Mouse (Mus musculus) liver, embryonic 14.5 days (tissue): Measurements from ENCODE around the gene Pfdn6. TPM values are rescaled to one million over a fixed set of nuclear protein-coding genes. Genes with fewer than 3 reads are reported as not detected.
"Not testable (repeated sequence)": the region's sequence is repeated elsewhere in the genome, so short reads cannot be mapped to it uniquely, and the experiment has no call there.

ENCODE experiments used
- ATAC-seq: fragments of 200-750 bp; cut with Nextera tagmentation; 2 replicates; pipeline ENCODE4 v1.8.0; 2017; ENCODE audit warnings: moderate number of reproducible peaks, mild to moderate bottlenecking, moderate library complexity; ENCODE audit not compliant: insufficient read depth
- DNase-seq, 3 experiments: peaks; one replicate each; pipeline ENCODE4 v3.0.0-alpha.2; 2012 to 2013; ENCODE audit warnings: low read depth in 3 of 3, low spot score in 3 of 3
- H3K27ac ChIP-seq: fragments of 300-500 bp; sonication (generic); 2 replicates; pipeline ENCODE4 v1.5.1; 2014; ENCODE audit warnings: moderate library complexity, mild to moderate bottlenecking, control low read depth, inconsistent platforms
- H3K27me3 ChIP-seq: fragments of 300-500 bp; sonication (generic); 2 replicates; pipeline ENCODE4 v1.6.1; 2014; ENCODE audit warnings: mild to moderate bottlenecking, low read length, moderate library complexity; ENCODE audit not compliant: control insufficient read depth, insufficient read depth
- H3K36me3 ChIP-seq: fragments of 300-500 bp; sonication (generic); replicated peaks from 2 replicates; pipeline ENCODE4 v1.6.1; 2014; ENCODE audit warnings: low read depth; ENCODE audit not compliant: control insufficient read depth, insufficient read depth
- H3K4me1 ChIP-seq, 2 experiments: fragments of 200-500 bp in 1 of 2; fragments of 300-500 bp in 1 of 2; sonication (generic) in 1 of 2; replicated peaks; 2 replicates each; pipeline ENCODE4 v1.6.1; 2012 to 2014; ENCODE audit warnings: antibody characterized with exemption in 1 of 2, inconsistent platforms in 1 of 2, low read length in 1 of 2; ENCODE audit not compliant: control insufficient read depth in 2 of 2, insufficient read depth in 2 of 2
- H3K4me2 ChIP-seq: fragments of 300-500 bp; sonication (generic); 2 replicates; pipeline ENCODE4 v1.6.1; 2014; ENCODE audit warnings: low read depth, mild to moderate bottlenecking, control low read depth, moderate library complexity
- H3K4me3 ChIP-seq, 2 experiments: fragments of 200-500 bp in 1 of 2; fragments of 300-500 bp in 1 of 2; sonication (generic) in 1 of 2; 2 replicates each; pipeline ENCODE4 v1.5.1; 2012 to 2014; ENCODE audit warnings: low read depth in 2 of 2, low read length in 2 of 2, mild to moderate bottlenecking in 2 of 2, control low read depth in 1 of 2, inconsistent platforms in 1 of 2, moderate library complexity in 1 of 2; ENCODE audit not compliant: insufficient read depth in 1 of 2
- H3K9ac ChIP-seq: fragments of 300-500 bp; sonication (generic); replicated peaks from 2 replicates; pipeline ENCODE4 v1.6.1; 2014; ENCODE audit warnings: mild to moderate bottlenecking, control low read depth, moderate library complexity
- H3K9me3 ChIP-seq: fragments of 300-500 bp; sonication (generic); 2 replicates; pipeline ENCODE4 v1.6.1; 2016; ENCODE audit warnings: low read length, mixed read lengths; ENCODE audit not compliant: control insufficient read depth
- CTCF ChIP-seq: IDR thresholded peaks from 2 replicates; pipeline ENCODE4 v1.5.1; 2016; ENCODE audit warnings: antibody characterized with exemption, low read depth, control low read depth
- EP300 ChIP-seq: IDR thresholded peaks from 2 replicates; pipeline ENCODE4 v1.6.1; 2016; ENCODE audit warnings: antibody characterized with exemption, low read depth
- WGBS: fragments of 180-500 bp; shearing (Covaris S2); extraction: QIAGEN DNeasy Blood & Tissue Kit; methylation state at CpG from one replicate; pipeline ENCODE4 v1.1.7; 2014; ENCODE audit not compliant: insufficient replicate concordance; 5-methylcytosine and 5-hydroxymethylcytosine counted together
- polyA plus RNA-seq, 2 experiments: library from polyadenylated mRNA; depleted of rRNA in 1 of 2; stranded (reverse) in 1 of 2; unstranded in 1 of 2; fragments of >200 nt; fragmentation: Nextera tagmentation in 1 of 2; extraction: Ambion mirVana in 1 of 2; gene quantifications; 2 replicates each; pipeline versions ENCODE4 v1.2.1 to v1.2.3; 2012 to 2014

Gene Pfdn6
- polyA plus RNA-seq (2012; rRNA removed) (36.8 and 62.4 TPM in 2 replicates), polyA plus RNA-seq (2014; fragmentation: Nextera tagmentation; extraction: Ambion mirVana) (103 TPM in 2 replicates)

DNA sequence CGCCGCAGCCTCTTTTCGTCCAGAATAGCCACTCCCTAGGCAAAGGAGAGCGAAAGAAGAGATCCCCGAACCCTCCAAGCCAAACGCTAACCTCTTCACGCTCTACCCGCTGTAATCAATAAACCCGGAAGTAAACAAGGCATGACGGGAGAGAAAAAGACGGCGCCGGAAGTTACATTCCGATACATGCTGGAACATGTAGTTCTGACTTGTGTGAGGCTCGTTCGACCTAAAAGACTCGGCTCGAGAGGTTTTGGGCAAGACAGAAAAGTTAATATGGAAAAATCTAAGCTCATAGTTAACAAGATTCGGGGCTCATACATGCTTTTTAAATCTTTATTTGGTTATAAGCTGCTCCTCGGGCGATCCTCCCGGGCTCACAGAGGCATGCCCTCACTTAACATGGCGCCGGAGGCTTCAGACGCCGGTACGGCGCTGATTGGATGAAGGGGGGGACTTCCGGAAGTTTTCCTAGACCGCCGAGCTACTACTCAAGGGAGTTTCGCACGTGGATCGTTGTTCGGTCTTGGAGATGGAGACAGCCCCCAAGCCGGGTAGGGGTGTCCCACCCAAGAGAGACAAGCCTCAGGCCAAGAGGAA is at the start of gene Pfdn6, which contains the start of gene Wdr46:
Gene Pfdn6, minus strand, starts transcription at position 138 of the 600 bp plus-strand sequence.
Gene Wdr46, plus strand, starts transcription at position 455 of the 600 bp plus-strand sequence.
- under 1% methylated on average over 36 of the region's 36 CpGs for WGBS

DNA sequence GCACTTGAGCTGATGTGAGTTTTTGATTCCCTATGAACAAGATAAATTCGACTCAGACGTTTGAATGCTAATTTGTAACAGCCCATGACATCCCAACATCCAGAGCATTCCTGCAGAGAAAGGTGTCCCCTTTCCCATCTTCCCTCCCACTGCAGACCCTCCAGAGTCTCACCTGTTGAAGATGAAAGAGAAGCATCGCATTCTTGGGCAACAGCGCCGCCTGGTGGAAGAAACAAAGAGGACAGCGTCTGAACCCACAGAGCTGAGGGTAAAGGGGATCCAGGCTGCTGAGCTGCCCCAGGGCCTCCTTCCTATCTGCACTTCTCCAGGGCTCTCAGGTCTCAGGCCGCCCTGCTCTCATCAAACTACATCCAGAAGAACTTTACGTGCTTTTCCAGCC is 42.0 kb upstream of the Pfdn6 start:
- H3K36me3 ChIP-seq, DNase-seq, H3K9me3 ChIP-seq, H3K4me3 ChIP-seq, H3K27ac ChIP-seq, H3K9ac ChIP-seq, ATAC-seq: not testable (repeated sequence)
- Histone ChIP-seq H3K4me1 (peaks cover 0 to 21% of the 10 kb centered on the region in 2 experiments; a peak in 2 of 4 replicates), H3K4me2 (peak overlapping the region; percentile 64), H3K27me3 (peaks cover 15% of the 10 kb centered on the region; the same call in 1 of the 2 replicates)
- WGBS: 4% methylated on average over 8 of the region's 8 CpGs
- peak; percentile 95 for TF ChIP-seq CTCF

More for the DNA sequence above, at the start of gene Pfdn6, which contains the start of gene Wdr46:
- H3K4me3 ChIP-seq: peak within 1 kb of the TSS; percentile 97 to 99
- peak; percentile 90 for ATAC-seq
- H3K27me3 ChIP-seq: no peaks in the 10 kb centered on the region
- peak within 1 kb of the TSS; percentile 91 for H3K9ac ChIP-seq
- peak; percentile 86 to 92 (median 89) for DNase-seq
- H3K36me3 ChIP-seq: no peaks in the 10 kb centered on the region; the same call in none of the 2 replicates
- no peaks in the 10 kb centered on the region for H3K9me3 ChIP-seq
- TF ChIP-seq EP300 (no peak), CTCF (no peak)
- peaks cover 5 to 12% of the 10 kb centered on the region in 2 experiments; a peak in 3 of 4 replicates for H3K4me1 ChIP-seq
- peak within 1 kb of the TSS; percentile 67 for H3K27ac ChIP-seq
- H3K4me2 ChIP-seq: peak within 1 kb of the TSS; percentile 77

DNA sequence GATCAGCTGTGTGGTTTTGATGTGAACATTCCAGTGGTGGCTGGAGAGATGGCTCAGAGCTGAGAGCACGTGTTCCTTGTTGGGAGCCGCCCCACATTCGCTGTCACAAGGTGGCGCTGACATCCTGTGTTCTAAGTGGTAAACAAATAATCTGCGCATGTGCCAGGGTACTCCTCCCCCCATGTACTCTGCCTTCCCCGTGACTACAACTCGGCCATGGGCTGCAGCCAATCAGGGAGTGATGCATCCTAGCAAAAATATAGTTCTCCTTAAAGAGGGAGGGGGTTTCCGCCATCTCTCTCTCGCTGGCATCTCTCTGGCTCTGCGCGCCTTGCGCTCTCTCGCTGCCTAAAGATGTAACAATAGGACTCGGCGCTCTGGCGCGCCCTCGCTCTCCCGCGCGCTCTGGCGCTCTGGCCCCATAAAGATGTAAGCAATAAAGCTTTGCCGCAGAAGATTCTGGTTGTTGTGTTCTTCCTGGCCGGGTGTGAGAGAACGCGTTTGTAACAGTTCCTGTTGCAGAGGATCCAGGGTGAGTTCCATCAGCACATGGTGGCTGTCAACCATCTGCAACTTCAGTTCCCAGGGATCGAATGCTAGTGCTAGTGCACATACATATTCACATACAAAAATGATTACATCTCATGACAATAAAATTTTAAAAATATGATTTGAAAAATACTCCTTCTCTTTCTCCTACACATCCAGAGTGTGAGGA is 41.2 kb upstream of the Pfdn6 start:
- Histone ChIP-seq H3K27me3 (peaks cover 15% of the 10 kb centered on the region; the same call in 1 of the 2 replicates), H3K4me2 (peak overlapping the region; percentile 64), H3K4me3 (peak overlapping the region; percentile 52 to 73), H3K9ac (peak overlapping the region; percentile 41), H3K4me1 (peaks cover 0 to 21% of the 10 kb centered on the region in 2 experiments; a peak in 2 of 4 replicates)
- 1% methylated on average over 27 of the region's 27 CpGs for WGBS
- not testable (repeated sequence) for H3K9me3 ChIP-seq, H3K27ac ChIP-seq, H3K36me3 ChIP-seq
- ATAC-seq (peak; percentile 76), DNase-seq (peak; percentile 79 to 83 (median 80))
- peak; percentile 81 for TF ChIP-seq CTCF

DNA sequence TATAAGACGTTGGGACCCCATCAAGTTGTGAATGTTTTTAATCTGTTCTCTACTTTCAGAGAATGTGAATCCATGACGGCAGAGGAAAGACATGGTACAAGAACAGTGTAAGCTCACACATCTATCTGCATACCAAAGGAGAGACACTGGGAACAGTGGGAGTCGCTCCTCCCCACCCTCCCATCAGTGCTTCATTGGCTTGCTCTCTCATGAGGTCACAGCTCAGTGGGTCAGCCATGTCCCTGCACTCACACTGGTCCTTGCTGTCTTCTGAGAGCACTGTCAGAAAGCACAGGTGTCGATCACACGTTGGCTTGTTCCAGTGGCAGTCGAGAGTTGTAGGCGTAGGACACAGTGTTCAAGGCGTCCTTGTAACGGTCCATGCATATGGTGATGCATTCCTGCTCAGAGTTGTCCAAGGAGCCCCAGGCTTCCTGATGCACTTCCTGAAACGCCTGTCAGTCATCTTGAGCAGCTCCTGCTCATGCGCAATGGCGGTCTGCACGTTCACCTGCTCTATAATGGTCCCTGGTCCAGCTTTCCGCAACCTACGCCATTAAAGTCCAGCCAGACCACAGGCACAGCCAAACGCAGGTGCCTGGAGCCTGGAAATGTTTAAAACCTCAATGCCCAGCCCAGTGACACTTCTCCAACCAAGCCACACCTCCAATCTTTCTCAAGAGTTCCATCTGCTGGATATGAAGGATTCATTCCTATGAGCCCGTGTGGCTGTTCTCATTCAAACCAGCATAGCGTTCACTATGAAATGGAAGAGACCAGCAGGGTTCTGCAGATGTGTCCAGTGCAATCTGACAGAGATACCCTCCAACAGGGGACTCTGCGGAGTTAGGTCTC is 40.3 kb upstream of the Pfdn6 start:
- Histone ChIP-seq H3K27ac (no peak overlapping the region), H3K9ac (no peak overlapping the region), H3K27me3 (peaks cover 15% of the 10 kb centered on the region; the same call in 1 of the 2 replicates), H3K4me3 (no peak overlapping the region), H3K4me1 (peaks cover 0 to 21% of the 10 kb centered on the region in 2 experiments; a peak in 2 of 4 replicates), H3K36me3 (no peaks in the 10 kb centered on the region), H3K4me2 (peak overlapping the region; percentile 64), H3K9me3 (no peaks in the 10 kb centered on the region)
- DNase-seq: no peak
- no peak for ATAC-seq
- TF ChIP-seq EP300 (no peak), CTCF (no peak; the same call in 1 of the 2 replicates)
- WGBS: 65% methylated on average over 19 of the region's 19 CpGs
